Mouse (Mus musculus) gonadal fat pad, adult 2 months (tissue): ENCODE measurements around the gene Kcnh6. TPM values are rescaled to one million over a fixed set of nuclear protein-coding genes. Genes with fewer than 3 reads are reported as not detected.
A peak's percentile ranks its signal among the peaks of the same experiment; 100 is the strongest.
"Not testable (repeated sequence)": the region's sequence is repeated elsewhere in the genome, so short reads cannot be mapped to it uniquely, and the experiment has no call there.

Experiments
- DNase-seq: peaks from one replicate; pipeline ENCODE4 v3.0.0-alpha.2; 2012; ENCODE audit warnings: low read depth
- polyA plus RNA-seq: library from polyadenylated mRNA; depleted of rRNA; stranded (reverse); fragments of >200 nt; gene quantifications from 2 replicates; pipeline ENCODE4 v1.2.3, GENCODE M21; 2012; rRNA removed

The Kcnh6 gene
- polyA plus RNA-seq, 1 experiment, result 0.05 TPM

GRCm38 (mm10) chr11:106063756-106064155 is 55.8 kb downstream of the Kcnh6 start:
- no peak for DNase-seq

GRCm38 (mm10) chr11:106065073-106065922 is 57.4 kb downstream of the Kcnh6 start:
- no peak for DNase-seq

- peak; percentile 51 for DNase-seq
These were observed 58.1 kb downstream of the Kcnh6 start, which contains the start of gene Taco1 for GRCm38 (mm10) chr11:106065923-106066571. Gene Taco1, plus strand, starts transcription at chr11:106066061.

DNA sequence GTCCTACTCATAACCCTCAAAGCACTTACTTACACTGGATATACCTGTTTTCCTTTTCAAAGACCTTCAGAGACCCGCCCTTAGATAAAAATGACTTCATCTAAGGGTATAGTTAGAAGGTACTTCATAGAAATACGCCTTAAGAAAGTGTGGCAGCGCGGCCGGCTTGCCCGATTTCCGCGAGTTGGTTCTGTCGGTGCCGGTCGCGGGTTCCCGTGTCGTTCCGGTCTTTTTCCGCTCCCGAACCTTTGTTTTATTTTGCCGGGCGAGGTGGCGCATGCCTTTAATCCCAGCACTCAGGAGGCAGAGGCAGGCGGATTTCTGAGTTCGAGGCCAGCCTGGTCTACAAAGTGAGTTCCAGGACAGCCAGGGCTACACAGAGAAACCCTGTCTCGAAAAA is 58.7 kb downstream of the Kcnh6 start:
- DNase-seq, result not testable (repeated sequence)

- DNase-seq, result no peak
These were observed 65.8 kb downstream of the Kcnh6 start for GRCm38 (mm10) chr11:106073774-106074173.

GRCm38 (mm10) chr11:106076321-106076720 is 68.4 kb downstream of the Kcnh6 start:
- no peak for DNase-seq

Other genes starting within 250 kb of the Kcnh6 start
- 579 and 676 TPM in 2 replicates for gene Cyb561, start 54.8 kb upstream of the Kcnh6 start, polyA plus RNA-seq
- 267 and 456 TPM in 2 replicates for gene Ace, start 40.2 kb upstream of the Kcnh6 start, polyA plus RNA-seq
- gene Ace3, start 13.4 kb upstream of the Kcnh6 start, polyA plus RNA-seq, result 0.19 and 0.23 TPM in 2 replicates
- gene Dcaf7, start 28.7 kb downstream of the Kcnh6 start, polyA plus RNA-seq, result 39.8 and 48.9 TPM in 2 replicates
- 11.1 and 11.5 TPM in 2 replicates for gene Taco1, start 57.9 kb downstream of the Kcnh6 start, polyA plus RNA-seq
- gene Map3k3, start 76.5 kb downstream of the Kcnh6 start, polyA plus RNA-seq, result 40.4 and 48.1 TPM in 2 replicates
- 2.0 TPM in 1 of 2 replicates, not detected in the other for gene Gm10840, start 152.7 kb downstream of the Kcnh6 start, polyA plus RNA-seq
- 32.5 and 36.3 TPM in 2 replicates for gene Limd2, start 152.7 kb downstream of the Kcnh6 start, polyA plus RNA-seq
- 35.8 and 38.6 TPM in 2 replicates for gene Strada, start 194.0 kb downstream of the Kcnh6 start, polyA plus RNA-seq
- 17.7 and 19.2 TPM in 2 replicates for gene Ccdc47, start 208.2 kb downstream of the Kcnh6 start, polyA plus RNA-seq
- gene Ddx42, start 208.8 kb downstream of the Kcnh6 start, polyA plus RNA-seq, result 14.3 and 16.8 TPM in 2 replicates
- 24.3 and 30.3 TPM in 2 replicates for gene Ftsj3, start 248.0 kb downstream of the Kcnh6 start, polyA plus RNA-seq
- gene Psmc5, start 248.0 kb downstream of the Kcnh6 start, polyA plus RNA-seq, result 64.0 and 70.2 TPM in 2 replicates